Mouse (Mus musculus) telencephalon, adult 2 months (tissue): ENCODE results near the gene 2010315B03Rik.
A peak's percentile ranks its signal among the peaks of the same experiment; 100 is the strongest.
"Not testable (repeated sequence)": the region's sequence is repeated elsewhere in the genome, so short reads cannot be mapped to it uniquely, and the experiment has no call there.

Experiments used
- DNase-seq: peaks from one replicate; pipeline ENCODE4 v3.0.0-alpha.2; 2011; ENCODE audit warnings: low read depth, low spot score

The 2010315B03Rik gene

GRCm38 (mm10) chr9:124312171-124313142 lies at the start of gene 2010315B03Rik:
Gene 2010315B03Rik (minus strand): TSS chr9:124312696.
- peak; percentile 94 for DNase-seq

- no peak for DNase-seq
Measured at GRCm38 (mm10) chr9:124311502-124311901, 994 bp downstream of the 2010315B03Rik start.

- no peak for DNase-seq
Measured at GRCm38 (mm10) chr9:124288329-124288728, 24.2 kb downstream of the 2010315B03Rik start.

- DNase-seq: peak; percentile 94
Measured at GRCm38 (mm10) chr9:124281912-124282686, 30.4 kb downstream of the 2010315B03Rik start.

- DNase-seq: no peak
Measured at GRCm38 (mm10) chr9:124281448-124281791, 31.1 kb downstream of the 2010315B03Rik start.

- DNase-seq: no peak
Measured at GRCm38 (mm10) chr9:124280576-124281447, 31.7 kb downstream of the 2010315B03Rik start.

GRCm38 (mm10) chr9:124279300-124279699 lies 33.2 kb downstream of the 2010315B03Rik start:
- no peak for DNase-seq

- no peak for DNase-seq
Measured at GRCm38 (mm10) chr9:124275064-124275463, 37.4 kb downstream of the 2010315B03Rik start.

- no peak for DNase-seq
Measured at GRCm38 (mm10) chr9:124273172-124273571, 39.3 kb downstream of the 2010315B03Rik start.

GRCm38 (mm10) chr9:124267929-124268328 lies 44.6 kb downstream of the 2010315B03Rik start:
- DNase-seq: no peak

GRCm38 (mm10) chr9:124267493-124267892 lies 45.0 kb downstream of the 2010315B03Rik start:
- DNase-seq: no peak

- DNase-seq: no peak
Measured at GRCm38 (mm10) chr9:124262987-124263717, 49.3 kb downstream of the 2010315B03Rik start.

GRCm38 (mm10) chr9:124258067-124258556 lies 54.4 kb downstream of the 2010315B03Rik start:
- DNase-seq: no peak

GRCm38 (mm10) chr9:124257200-124258066 lies 55.1 kb downstream of the 2010315B03Rik start:
- peak; percentile 44 for DNase-seq

GRCm38 (mm10) chr9:124256271-124257199 lies 56.0 kb downstream of the 2010315B03Rik start:
- DNase-seq: not testable (repeated sequence)

GRCm38 (mm10) chr9:124251438-124251837 lies 61.1 kb downstream of the 2010315B03Rik start:
- DNase-seq: no peak
